Mouse (Mus musculus): ENCODE results near the gene Zdhhc17. TPM values are rescaled to one million over a fixed set of nuclear protein-coding genes. Genes with fewer than 3 reads are reported as not detected.

Gene Zdhhc17
- polyA plus RNA-seq, 1 experiment = 5.2 TPM

DNA sequence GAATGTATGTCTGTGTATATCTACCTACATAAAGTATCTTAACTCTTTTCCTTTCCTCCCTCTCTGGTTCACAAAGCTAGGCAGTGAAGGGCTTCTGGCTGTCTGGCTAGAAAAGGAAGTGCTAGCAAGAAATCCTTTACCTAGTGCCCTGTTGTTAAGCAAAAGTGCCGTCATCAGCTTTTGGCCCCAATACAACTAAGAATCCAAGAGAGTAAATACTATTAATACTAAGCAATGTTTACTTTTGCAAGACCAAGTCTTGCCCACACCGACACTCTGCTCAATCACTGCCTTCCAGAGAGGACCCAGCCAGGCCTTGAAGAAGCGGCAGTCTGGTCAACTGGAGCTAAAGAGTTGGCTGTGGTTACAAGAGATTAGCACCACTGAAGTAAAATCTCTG lies 38.9 kb downstream of the Zdhhc17 start:
- Histone ChIP-seq H3K36me3 (ENCODE audit: control insufficient read depth, insufficient read depth) (peaks cover 48% of the 10 kb centered on the region), H3K79me3 (ENCODE audit: low read depth) (no peaks in the 10 kb centered on the region), H3K27me3 (ENCODE audit: control insufficient read depth, insufficient read depth, insufficient read length) (no peaks in the 10 kb centered on the region), H3K4me3 (ENCODE audit: insufficient read depth, poor library complexity, severe bottlenecking) (no peak overlapping the region), H3K79me2 (ENCODE audit: control insufficient read depth, insufficient read depth) (no peaks in the 10 kb centered on the region), H3ac (ENCODE audit: control insufficient read depth, insufficient read length, low read depth) (no peak overlapping the region)
- TF ChIP-seq CEBPB (IDR thresholded peaks at IDR 0.05; ENCODE audit: low read depth) = no peak
- no peak for TF ChIP-seq MYOG (IDR thresholded peaks at IDR 0.05; ENCODE audit: control insufficient read depth, extremely low read depth, insufficient read length)
- TF ChIP-seq CTCF (IDR thresholded peaks at IDR 0.05; ENCODE audit: control insufficient read depth, insufficient read depth, insufficient read length) = no peak
- TF ChIP-seq MYOD1 (IDR thresholded peaks at IDR 0.05; ENCODE audit: control insufficient read depth, insufficient read length, low read depth) = no peak
- no peak for TF ChIP-seq FOSL1 (IDR thresholded peaks at IDR 0.05; ENCODE audit: insufficient read depth, low read length, poor library complexity, severe bottlenecking)
- TF ChIP-seq USF1 (IDR thresholded peaks at IDR 0.05; ENCODE audit: low read depth) = no peak
- TF ChIP-seq MAX (IDR thresholded peaks at IDR 0.05) = no peak

DNA sequence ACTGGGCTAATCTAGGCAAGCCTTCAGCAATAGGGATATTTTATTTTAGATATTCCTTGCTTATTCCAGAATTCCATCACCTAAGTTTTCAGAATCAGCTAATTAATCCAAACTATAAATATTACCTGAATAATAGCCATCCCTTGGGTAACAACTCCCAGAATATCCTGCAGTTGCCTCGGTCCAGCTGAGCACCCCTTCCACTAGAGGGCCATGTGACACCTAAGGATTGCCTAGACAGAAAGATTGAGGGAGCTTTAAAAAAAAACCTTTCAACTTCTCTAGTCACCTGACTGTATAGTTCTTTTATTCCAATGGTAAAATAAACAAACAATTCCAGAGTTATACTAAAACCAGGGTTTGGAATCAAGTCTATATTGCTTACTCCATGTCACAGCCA lies 47.8 kb downstream of the Zdhhc17 start:
- Histone ChIP-seq H3K27me3 (ENCODE audit: control insufficient read depth, insufficient read depth, insufficient read length) (no peaks in the 10 kb centered on the region), H3K4me3 (ENCODE audit: insufficient read depth, poor library complexity, severe bottlenecking) (no peak overlapping the region), H3K79me2 (ENCODE audit: control insufficient read depth, insufficient read depth) (no peaks in the 10 kb centered on the region), H3ac (ENCODE audit: control insufficient read depth, insufficient read length, low read depth) (no peak overlapping the region), H3K36me3 (ENCODE audit: control insufficient read depth, insufficient read depth) (peaks cover 43% of the 10 kb centered on the region), H3K79me3 (ENCODE audit: low read depth) (no peaks in the 10 kb centered on the region)
- TF ChIP-seq USF1 (IDR thresholded peaks at IDR 0.05; ENCODE audit: low read depth) (peak; percentile 22), MYOD1 (IDR thresholded peaks at IDR 0.05; ENCODE audit: control insufficient read depth, insufficient read length, low read depth) (no peak), FOSL1 (IDR thresholded peaks at IDR 0.05; ENCODE audit: insufficient read depth, low read length, poor library complexity, severe bottlenecking) (no peak)

DNA sequence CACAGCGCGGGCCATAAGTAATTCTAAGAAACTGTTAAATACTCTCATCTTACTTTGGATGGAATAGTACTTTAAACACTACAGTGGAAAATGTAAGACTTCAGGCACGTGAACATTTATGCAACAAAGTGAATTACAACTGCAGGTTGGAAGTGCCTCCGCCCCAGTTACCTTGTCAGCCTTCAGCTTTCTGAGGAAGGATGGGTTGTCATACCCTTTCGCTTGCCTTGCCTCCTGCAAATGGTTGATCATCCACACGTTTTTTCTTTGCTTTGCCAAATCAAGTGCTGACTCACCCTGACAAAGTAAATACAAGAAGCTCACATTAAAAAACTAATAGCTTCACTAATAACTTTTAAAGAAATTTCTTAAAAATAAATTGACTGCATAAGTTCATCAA lies 49.1 kb downstream of the Zdhhc17 start:
- Histone ChIP-seq H3K79me3 (ENCODE audit: low read depth) (no peaks in the 10 kb centered on the region), H3ac (ENCODE audit: control insufficient read depth, insufficient read length, low read depth) (no peak overlapping the region), H3K79me2 (ENCODE audit: control insufficient read depth, insufficient read depth) (no peaks in the 10 kb centered on the region), H3K4me3 (ENCODE audit: insufficient read depth, poor library complexity, severe bottlenecking) (no peak overlapping the region), H3K27me3 (ENCODE audit: control insufficient read depth, insufficient read depth, insufficient read length) (no peaks in the 10 kb centered on the region), H3K36me3 (ENCODE audit: control insufficient read depth, insufficient read depth) (peaks cover 35% of the 10 kb centered on the region)
- TF ChIP-seq USF1 (IDR thresholded peaks at IDR 0.05; ENCODE audit: low read depth) (no peak), MYOD1 (IDR thresholded peaks at IDR 0.05; ENCODE audit: control insufficient read depth, insufficient read length, low read depth) (no peak), CTCF (IDR thresholded peaks at IDR 0.05; ENCODE audit: control insufficient read depth, insufficient read depth, insufficient read length) (no peak), MAX (IDR thresholded peaks at IDR 0.05) (no peak), CEBPB (IDR thresholded peaks at IDR 0.05; ENCODE audit: low read depth) (no peak), FOSL1 (IDR thresholded peaks at IDR 0.05; ENCODE audit: insufficient read depth, low read length, poor library complexity, severe bottlenecking) (no peak), MYOG (IDR thresholded peaks at IDR 0.05; ENCODE audit: control insufficient read depth, extremely low read depth, insufficient read length) (no peak)

DNA sequence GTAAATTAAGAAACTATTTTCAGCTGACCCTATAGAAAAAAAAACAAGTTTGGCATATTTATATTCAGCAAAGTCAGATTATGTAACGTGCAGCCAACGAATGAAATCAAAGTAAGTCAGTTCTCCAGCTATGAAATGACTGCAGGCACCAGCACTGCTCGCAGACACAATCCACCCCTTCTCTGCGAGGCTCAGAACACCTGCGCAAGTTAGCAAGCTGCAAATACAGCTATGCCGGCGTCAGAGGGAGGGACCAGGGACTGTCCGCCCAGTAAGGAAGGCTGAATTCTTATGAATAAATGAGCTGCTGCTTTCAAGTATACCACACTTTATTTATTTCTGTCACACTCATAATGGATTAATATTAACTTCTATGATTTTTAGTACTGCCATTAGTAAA lies 50.2 kb downstream of the Zdhhc17 start:
- Histone ChIP-seq H3K27me3 (ENCODE audit: control insufficient read depth, insufficient read depth, insufficient read length) (no peaks in the 10 kb centered on the region), H3K4me3 (ENCODE audit: insufficient read depth, poor library complexity, severe bottlenecking) (no peak overlapping the region), H3K79me3 (ENCODE audit: low read depth) (no peaks in the 10 kb centered on the region), H3K79me2 (ENCODE audit: control insufficient read depth, insufficient read depth) (no peaks in the 10 kb centered on the region), H3ac (ENCODE audit: control insufficient read depth, insufficient read length, low read depth) (no peak overlapping the region), H3K36me3 (ENCODE audit: control insufficient read depth, insufficient read depth) (peaks cover 39% of the 10 kb centered on the region)
- TF ChIP-seq CTCF (IDR thresholded peaks at IDR 0.05; ENCODE audit: control insufficient read depth, insufficient read depth, insufficient read length) = no peak
- no peak for TF ChIP-seq CEBPB (IDR thresholded peaks at IDR 0.05; ENCODE audit: low read depth)
- TF ChIP-seq FOSL1 (IDR thresholded peaks at IDR 0.05; ENCODE audit: insufficient read depth, low read length, poor library complexity, severe bottlenecking) = no peak
- no peak for TF ChIP-seq USF1 (IDR thresholded peaks at IDR 0.05; ENCODE audit: low read depth)
- TF ChIP-seq MYOD1 (IDR thresholded peaks at IDR 0.05; ENCODE audit: control insufficient read depth, insufficient read length, low read depth) = no peak
- TF ChIP-seq MYOG (IDR thresholded peaks at IDR 0.05; ENCODE audit: control insufficient read depth, extremely low read depth, insufficient read length) = no peak
- TF ChIP-seq MAX (IDR thresholded peaks at IDR 0.05) = no peak

DNA sequence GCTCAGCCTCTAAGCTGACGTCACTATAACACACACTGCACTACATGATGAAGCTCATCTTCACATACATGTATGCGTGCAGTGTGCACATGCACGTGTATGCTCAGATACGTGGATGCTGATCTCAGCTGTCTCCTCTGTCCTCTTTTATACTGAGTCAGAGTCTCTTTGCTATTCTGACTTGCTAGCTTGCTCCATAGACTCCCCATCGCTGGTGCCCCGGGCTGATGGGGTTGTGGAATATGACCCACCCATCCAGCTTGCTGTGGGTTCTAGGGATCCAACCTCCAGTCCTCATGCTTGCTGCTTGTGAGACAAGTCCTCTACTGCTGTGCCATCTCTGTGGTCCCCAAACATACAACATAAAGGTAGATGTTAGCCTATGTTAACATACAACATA lies 51.1 kb downstream of the Zdhhc17 start:
- TF ChIP-seq CEBPB (IDR thresholded peaks at IDR 0.05; ENCODE audit: low read depth) (no peak), MYOG (IDR thresholded peaks at IDR 0.05; ENCODE audit: control insufficient read depth, extremely low read depth, insufficient read length) (no peak), CTCF (IDR thresholded peaks at IDR 0.05; ENCODE audit: control insufficient read depth, insufficient read depth, insufficient read length) (no peak), FOSL1 (IDR thresholded peaks at IDR 0.05; ENCODE audit: insufficient read depth, low read length, poor library complexity, severe bottlenecking) (no peak), MAX (IDR thresholded peaks at IDR 0.05) (no peak), MYOD1 (IDR thresholded peaks at IDR 0.05; ENCODE audit: control insufficient read depth, insufficient read length, low read depth) (no peak), USF1 (IDR thresholded peaks at IDR 0.05; ENCODE audit: low read depth) (no peak)
- Histone ChIP-seq H3K79me2 (ENCODE audit: control insufficient read depth, insufficient read depth) (no peaks in the 10 kb centered on the region), H3K36me3 (ENCODE audit: control insufficient read depth, insufficient read depth) (peaks cover 40% of the 10 kb centered on the region), H3ac (ENCODE audit: control insufficient read depth, insufficient read length, low read depth) (no peak overlapping the region), H3K27me3 (ENCODE audit: control insufficient read depth, insufficient read depth, insufficient read length) (no peaks in the 10 kb centered on the region), H3K79me3 (ENCODE audit: low read depth) (no peaks in the 10 kb centered on the region), H3K4me3 (ENCODE audit: insufficient read depth, poor library complexity, severe bottlenecking) (no peak overlapping the region)

DNA sequence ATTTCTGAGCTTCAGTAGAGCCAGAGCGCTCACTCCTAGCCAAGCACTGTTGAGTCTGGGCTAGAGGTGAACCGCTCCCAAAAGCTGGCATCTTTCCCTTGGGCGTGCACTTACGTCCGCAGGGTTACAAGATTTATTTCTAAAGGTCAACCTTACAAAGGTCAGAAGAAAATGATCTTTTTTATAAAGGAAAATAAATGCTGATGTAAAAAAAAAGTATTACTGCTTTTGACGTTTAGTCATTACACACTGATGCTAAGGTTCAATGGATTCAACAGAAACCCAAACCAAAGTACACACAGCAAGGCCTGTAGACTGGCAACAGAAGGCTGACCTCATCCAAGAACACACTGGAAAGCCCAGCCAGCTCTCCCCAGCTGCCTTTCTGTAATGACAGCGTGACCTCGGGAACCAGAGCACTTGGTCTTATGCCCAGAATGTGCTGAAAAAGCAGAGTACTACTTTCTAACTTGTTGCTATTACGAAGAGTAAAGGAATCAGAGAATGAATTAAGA lies 56.9 kb downstream of the Zdhhc17 start:
- TF ChIP-seq CTCF (IDR thresholded peaks at IDR 0.05; ENCODE audit: control insufficient read depth, insufficient read depth, insufficient read length) (no peak), CEBPB (IDR thresholded peaks at IDR 0.05; ENCODE audit: low read depth) (no peak), MYOD1 (IDR thresholded peaks at IDR 0.05; ENCODE audit: control insufficient read depth, insufficient read length, low read depth) (no peak), MAX (IDR thresholded peaks at IDR 0.05) (no peak), MYOG (IDR thresholded peaks at IDR 0.05; ENCODE audit: control insufficient read depth, extremely low read depth, insufficient read length) (no peak), FOSL1 (IDR thresholded peaks at IDR 0.05; ENCODE audit: insufficient read depth, low read length, poor library complexity, severe bottlenecking) (no peak), USF1 (IDR thresholded peaks at IDR 0.05; ENCODE audit: low read depth) (no peak)
- peaks cover 32% of the 10 kb centered on the region for H3K36me3 ChIP-seq (ENCODE audit: control insufficient read depth, insufficient read depth)
- H3K27me3 ChIP-seq (ENCODE audit: control insufficient read depth, insufficient read depth, insufficient read length) = no peaks in the 10 kb centered on the region
- no peak overlapping the region for H3ac ChIP-seq (ENCODE audit: control insufficient read depth, insufficient read length, low read depth)
- no peak overlapping the region for H3K4me3 ChIP-seq (ENCODE audit: insufficient read depth, poor library complexity, severe bottlenecking)
- no peaks in the 10 kb centered on the region for H3K79me2 ChIP-seq (ENCODE audit: control insufficient read depth, insufficient read depth)
- no peaks in the 10 kb centered on the region for H3K79me3 ChIP-seq (ENCODE audit: low read depth)
